Mouse (Mus musculus) neutrophil, adult 83 days (primary cell): ENCODE data around the gene Exo5. TPM values are rescaled to one million over a fixed set of nuclear protein-coding genes. Genes with fewer than 3 reads are reported as not detected.

Experiments used
- total RNA-seq, 2 experiments: library from RNA; stranded (reverse); gene quantifications; one replicate each; pipeline ENCODE4 v1.2.4; 2023

The Exo5 gene
- 1 to 10 TPM; 5.2 to 6.9 TPM for total RNA-seq

DNA sequence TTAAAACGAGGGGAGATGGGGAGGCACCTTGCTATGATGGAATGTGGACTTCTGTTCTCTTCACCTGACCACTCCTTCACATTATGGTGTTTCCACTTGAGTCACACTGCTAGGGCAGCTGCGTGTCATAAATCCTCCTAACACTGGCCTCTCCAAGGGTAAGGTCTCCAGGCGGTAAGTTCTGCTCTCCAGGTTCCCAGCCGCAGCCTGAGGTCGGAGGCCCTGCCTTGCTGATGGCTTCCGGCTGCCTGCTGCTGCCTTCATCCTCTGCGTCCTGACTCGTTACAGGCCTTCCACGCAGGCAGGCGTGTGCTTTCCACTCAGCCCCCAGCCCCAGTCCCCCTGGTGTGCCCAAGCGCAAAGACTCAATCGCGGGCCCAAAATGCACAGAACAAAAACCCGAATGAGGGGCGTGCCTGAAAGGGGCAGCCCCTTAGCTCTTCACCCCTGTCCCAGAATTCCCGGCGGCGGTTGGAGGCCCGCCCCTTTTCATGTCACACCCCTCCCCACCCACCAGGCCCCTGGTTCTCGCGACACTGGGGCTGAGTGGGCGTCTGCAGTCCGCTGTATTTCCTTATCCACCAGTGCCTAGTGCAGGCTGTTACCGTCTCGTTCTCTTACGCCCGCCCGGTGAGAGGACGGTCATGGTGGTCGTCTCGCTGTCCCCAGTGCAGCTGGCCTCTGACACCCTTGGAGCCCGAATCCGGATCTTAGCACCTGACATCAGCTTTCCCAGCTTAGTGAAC, at the start of gene Exo5:
Exo5 (minus strand) TSS at position 464 of the 746 bp plus-strand sequence.

DNA sequence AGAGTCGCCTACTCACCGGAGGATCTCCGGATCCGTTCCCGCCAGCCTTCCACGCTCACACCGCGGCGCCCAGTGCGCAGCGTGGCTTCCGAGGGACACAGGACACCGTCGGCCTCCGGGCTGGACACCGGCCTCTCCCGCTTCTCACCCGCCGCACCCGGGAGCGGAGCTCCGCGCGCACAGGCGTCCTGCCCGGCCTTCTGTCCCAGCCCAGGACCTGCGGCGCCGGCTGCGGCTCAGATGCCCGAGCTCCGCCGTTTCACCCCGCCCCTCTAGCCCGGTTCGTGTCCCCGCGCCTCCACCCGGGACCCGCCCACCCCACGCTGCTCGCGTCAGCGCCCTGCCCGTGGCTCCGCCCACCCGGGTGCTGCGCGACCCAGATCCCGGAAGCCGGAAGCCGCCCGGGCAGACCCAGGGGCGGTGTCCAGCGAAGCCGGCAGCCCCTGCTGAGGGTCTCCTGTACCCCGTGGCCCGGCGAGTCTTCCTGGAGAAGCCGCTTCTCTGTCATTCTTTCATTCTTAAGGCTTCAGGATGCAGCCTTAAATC, 26.7 kb upstream of the Exo5 start, which contains the start of gene Zfp69:
Zfp69 (minus strand) TSS at position 272 of the 546 bp plus-strand sequence.

Other genes with a start within 250 kb of the Exo5 start
- not detected for gene Kcnq4, start 176.4 kb downstream of the Exo5 start, total RNA-seq
- 10 to 100 TPM; 45.6 to 47.6 TPM for gene Nfyc, start 93.4 kb downstream of the Exo5 start, total RNA-seq
- under 1 TPM; 0.18 to 0.35 TPM for gene Rims3, start 70.2 kb downstream of the Exo5 start, total RNA-seq
- 1 to 10 TPM; 1.0 to 1.5 TPM for gene Zfp69, start 26.7 kb upstream of the Exo5 start, total RNA-seq
- gene Smap2, start 92.2 kb upstream of the Exo5 start, total RNA-seq: 100 to 1,000 TPM; 158 to 165 TPM
- not detected for gene Col9a2, start 114.4 kb upstream of the Exo5 start, total RNA-seq
- 100 to 1,000 TPM; 107 to 110 TPM for gene Zmpste24, start 173.2 kb upstream of the Exo5 start, total RNA-seq
- not detected for gene Tmco2, start 184.2 kb upstream of the Exo5 start, total RNA-seq